7 mouse cellular contexts compared by ENCODE assay signal in the genomic region with DNA sequence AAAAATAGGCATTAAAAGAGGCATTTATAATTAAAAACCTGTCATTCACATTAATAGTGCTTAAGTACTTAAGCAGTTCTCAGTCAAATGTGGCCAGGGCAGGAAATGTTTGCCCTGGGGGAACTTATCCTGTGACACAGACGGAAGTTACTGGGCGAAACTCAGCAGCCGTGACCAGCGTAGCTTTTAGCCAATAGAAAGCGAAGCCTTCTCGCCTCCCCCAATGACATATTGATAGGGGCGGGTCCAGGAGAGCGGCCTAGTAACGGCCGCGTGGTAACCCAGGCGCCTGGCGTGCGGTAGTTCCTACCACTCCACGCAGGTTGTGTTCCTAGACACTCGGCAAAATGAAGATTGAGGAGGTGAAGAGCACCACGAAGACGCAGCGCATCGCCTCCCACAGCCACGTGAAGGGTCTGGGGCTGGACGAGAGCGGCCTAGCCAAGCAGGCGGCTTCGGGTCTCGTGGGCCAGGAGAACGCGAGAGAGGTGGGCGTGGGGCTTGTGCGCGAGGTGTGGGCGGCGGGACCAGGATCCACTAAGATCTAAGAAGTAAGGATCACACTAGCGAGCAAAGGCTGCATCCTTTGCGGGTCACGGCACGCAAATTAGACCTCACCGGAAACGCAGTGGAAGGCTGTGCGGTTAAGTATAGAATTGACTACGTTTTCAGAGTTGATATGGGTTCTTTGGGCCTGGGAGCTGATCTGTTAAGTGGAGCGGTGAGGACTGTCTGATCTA. TPM values are rescaled to one million over a fixed set of nuclear protein-coding genes. Genes with fewer than 3 reads are reported as not detected.
DNase-seq lines count a peak whose midpoint lies in the region; ATAC-seq lines count a peak whose summit lies in the region.

Gene Ruvbl1 (plus strand): TSS at position 229 of the 740 bp plus-strand sequence.

- H3K27me3 ChIP-seq in intestine, embryonic 15.5 days (replicated peaks): no peaks in the 10 kb centered on the region
- H3K27me3 ChIP-seq in midbrain, embryonic 10.5 days (ENCODE audit: low read depth, poor library complexity, severe bottlenecking): no peaks in the 10 kb centered on the region

- no peaks in the 10 kb centered on the region for H3K9me3 ChIP-seq in intestine, embryonic 15.5 days
- no peaks in the 10 kb centered on the region for H3K9me3 ChIP-seq in midbrain, embryonic 10.5 days (replicated peaks)

- ATAC-seq in intestine, embryonic 15.5 days: peak; percentile 100

- H3K4me2 ChIP-seq in intestine, embryonic 15.5 days (replicated peaks): peak within 1 kb of the TSS; percentile 67

- H3K4me3 ChIP-seq in intestine, embryonic 15.5 days (replicated peaks): peak within 1 kb of the TSS; percentile 64
- peak within 1 kb of the TSS; percentile 71 for H3K4me3 ChIP-seq in midbrain, embryonic 10.5 days

- peaks cover 7% of the 10 kb centered on the region; the same call in 1 of the 2 replicates for H3K36me3 ChIP-seq in intestine, embryonic 15.5 days
- peaks cover 34% of the 10 kb centered on the region for H3K36me3 ChIP-seq in midbrain, embryonic 10.5 days

- H3K9ac ChIP-seq in intestine, embryonic 15.5 days: peak within 1 kb of the TSS; percentile 65

- WGBS in intestine, embryonic 15.5 days: under 1% methylated on average over 42 of the region's 42 CpGs
- WGBS in midbrain, embryonic 10.5 days: 0% methylated on average over 42 of the region's 42 CpGs

- H3K4me1 ChIP-seq in intestine, embryonic 15.5 days (replicated peaks): peaks cover 6% of the 10 kb centered on the region
- peaks cover 15% of the 10 kb centered on the region for H3K4me1 ChIP-seq in midbrain, embryonic 10.5 days

- peak; percentile 95 for DNase-seq in adrenal gland, adult 2 months
- DNase-seq in embryo, embryonic 11.5 days (ENCODE audit: low read depth, low spot score): peak; percentile 86
- DNase-seq in gastrocnemius, postnatal 36 days: peak; percentile 77 to 87
- DNase-seq in left cerebral cortex, postnatal 25 days (ENCODE audit: low spot score in 2 of 2): peak; percentile 90 to 97
- peak; percentile 89 for DNase-seq in midbrain, embryonic 10.5 days (ENCODE audit: low spot score)
- DNase-seq in right cerebral cortex, postnatal 4 days: peak; percentile 82

- no peak within 1 kb of the TSS for H3K27ac ChIP-seq in intestine, embryonic 15.5 days
- peak within 1 kb of the TSS; percentile 82 for H3K27ac ChIP-seq in midbrain, embryonic 10.5 days (replicated peaks)

- intact Hi-C loops in gastrocnemius, postnatal 36 days (cut with DNase I): no loop called here
- intact Hi-C loops in left cerebral cortex, postnatal 25 days (cut with DNase I): loop anchor here (1.0 kb wide), 1 partner anchor 19 kb away; the partner anchor contains the start of gene Eefsec

RNA-seq across cellular contexts. Expression of gene Ruvbl1, which starts in this region (rescaled TPM):
- 10 to 100 TPM; 29.8 to 33.1 TPM for total RNA-seq in adrenal gland, adult 2 months (2021)
- 14.7 and 19.4 TPM in 2 replicates for polyA plus RNA-seq in adrenal gland, adult 2 months (2012; rRNA removed)
- 10 to 100 TPM; 19.4 to 19.7 TPM for total RNA-seq in gastrocnemius, postnatal 36 days (2021)
- polyA plus RNA-seq in intestine, embryonic 15.5 days (2015; fragmentation: Nextera tagmentation; extraction: Ambion mirVana): 125 and 132 TPM in 2 replicates
- total RNA-seq in left cerebral cortex, postnatal 25 days (2021): 10 to 100 TPM; 37.3 to 38.7 TPM
- 180 and 192 TPM in 2 replicates for polyA plus RNA-seq in midbrain, embryonic 10.5 days (2016; fragmentation: Nextera tagmentation; extraction: Ambion mirVana)
